Mouse (Mus musculus): ENCODE results near the gene Psmg4. TPM values are rescaled to one million over a fixed set of nuclear protein-coding genes. Genes with fewer than 3 reads are reported as not detected.
A peak's percentile ranks its signal among the peaks of the same experiment; 100 is the strongest.

Psmg4 gene
- polyA plus RNA-seq (2015; fragmentation: Nextera tagmentation; extraction: Ambion mirVana): 50.1 and 50.2 TPM in 2 replicates

GRCm38 (mm10) chr13:34162491-34163303, at the start of gene Psmg4:
TSS of gene Psmg4 (plus strand) at chr13:34162964.
- Histone ChIP-seq H3K4me2 (replicated peaks; ENCODE audit: low read depth, low read length) (peak within 1 kb of the TSS; percentile 69), H3K4me3 (ENCODE audit: low read depth, low read length) (peak within 1 kb of the TSS; percentile 74), H3K9ac (replicated peaks; ENCODE audit: low read depth) (peak within 1 kb of the TSS; percentile 59), H3K36me3 (ENCODE audit: insufficient read depth, low read length) (no peaks in the 10 kb centered on the region), H3K27ac (ENCODE audit: low read length) (peak within 1 kb of the TSS; percentile 91), H3K27me3 (replicated peaks; ENCODE audit: insufficient read depth, low read length) (no peaks in the 10 kb centered on the region), H3K4me1 (ENCODE audit: insufficient read depth, low read depth, low read length) (peaks cover 9% of the 10 kb centered on the region; the same call in 1 of the 2 replicates), H3K9me3 (ENCODE audit: low read length) (no peaks in the 10 kb centered on the region)
- WGBS: 5% methylated on average over 39 of the region's 44 CpGs
- TF ChIP-seq CTCF (IDR thresholded peaks at IDR 0.05) (no peak), EP300 (IDR thresholded peaks at IDR 0.05) (no peak)
- DNase-seq (ENCODE audit: low spot score) (peak; percentile 95), ATAC-seq (peak; percentile 98)

- H3K9ac ChIP-seq (replicated peaks; ENCODE audit: low read depth): no peak overlapping the region
- TF ChIP-seq EP300 (IDR thresholded peaks at IDR 0.05) (no peak), CTCF (IDR thresholded peaks at IDR 0.05) (no peak)
- H3K27me3 ChIP-seq (replicated peaks; ENCODE audit: insufficient read depth, low read length): no peaks in the 10 kb centered on the region
- no peak overlapping the region for H3K4me3 ChIP-seq (ENCODE audit: low read depth, low read length)
- H3K4me2 ChIP-seq (replicated peaks; ENCODE audit: low read depth, low read length): no peak overlapping the region
- H3K9me3 ChIP-seq (ENCODE audit: low read length): no peaks in the 10 kb centered on the region
- H3K4me1 ChIP-seq (ENCODE audit: insufficient read depth, low read depth, low read length): no peaks in the 10 kb centered on the region
- 80% methylated on average over 3 of the region's 3 CpGs for WGBS
- DNase-seq (ENCODE audit: low spot score) (no peak), ATAC-seq (no peak)
- no peak overlapping the region for H3K27ac ChIP-seq (ENCODE audit: low read length)
- no peaks in the 10 kb centered on the region for H3K36me3 ChIP-seq (ENCODE audit: insufficient read depth, low read length)
These were observed 49.7 kb upstream of the Psmg4 start for GRCm38 (mm10) chr13:34113086-34113485.

- Histone ChIP-seq H3K4me2 (replicated peaks; ENCODE audit: low read depth, low read length) (no peak overlapping the region), H3K27me3 (replicated peaks; ENCODE audit: insufficient read depth, low read length) (no peaks in the 10 kb centered on the region), H3K9ac (replicated peaks; ENCODE audit: low read depth) (no peak overlapping the region), H3K4me3 (ENCODE audit: low read depth, low read length) (no peak overlapping the region), H3K4me1 (ENCODE audit: insufficient read depth, low read depth, low read length) (no peaks in the 10 kb centered on the region), H3K36me3 (ENCODE audit: insufficient read depth, low read length) (no peaks in the 10 kb centered on the region), H3K9me3 (ENCODE audit: low read length) (no peaks in the 10 kb centered on the region), H3K27ac (ENCODE audit: low read length) (no peak overlapping the region)
- TF ChIP-seq CTCF (IDR thresholded peaks at IDR 0.05) (no peak), EP300 (IDR thresholded peaks at IDR 0.05) (no peak)
- ATAC-seq: no peak
- no peak for DNase-seq (ENCODE audit: low spot score)
- WGBS: 82% methylated on average over 4 of the region's 4 CpGs
These were observed 48.1 kb upstream of the Psmg4 start for GRCm38 (mm10) chr13:34114654-34115053.

GRCm38 (mm10) chr13:34116508-34116907, 46.3 kb upstream of the Psmg4 start:
- no peak for DNase-seq (ENCODE audit: low spot score)

GRCm38 (mm10) chr13:34118816-34119215, 43.9 kb upstream of the Psmg4 start:
- Histone ChIP-seq H3K27ac (ENCODE audit: low read length) (no peak overlapping the region), H3K4me3 (ENCODE audit: low read depth, low read length) (no peak overlapping the region), H3K9ac (replicated peaks; ENCODE audit: low read depth) (no peak overlapping the region), H3K9me3 (ENCODE audit: low read length) (no peaks in the 10 kb centered on the region), H3K27me3 (replicated peaks; ENCODE audit: insufficient read depth, low read length) (no peaks in the 10 kb centered on the region), H3K36me3 (ENCODE audit: insufficient read depth, low read length) (no peaks in the 10 kb centered on the region), H3K4me1 (ENCODE audit: insufficient read depth, low read depth, low read length) (no peaks in the 10 kb centered on the region), H3K4me2 (replicated peaks; ENCODE audit: low read depth, low read length) (no peak overlapping the region)
- TF ChIP-seq CTCF (IDR thresholded peaks at IDR 0.05): no peak
- TF ChIP-seq EP300 (IDR thresholded peaks at IDR 0.05): no peak
- WGBS: 62% methylated on average over 4 of the region's 4 CpGs
- no peak for DNase-seq (ENCODE audit: low spot score)
- ATAC-seq: no peak

More at GRCm38 (mm10) chr13:34116508-34116907, 46.3 kb upstream of the Psmg4 start:
- Histone ChIP-seq H3K4me3 (ENCODE audit: low read depth, low read length) (no peak overlapping the region), H3K4me1 (ENCODE audit: insufficient read depth, low read depth, low read length) (no peaks in the 10 kb centered on the region), H3K9me3 (ENCODE audit: low read length) (no peaks in the 10 kb centered on the region), H3K36me3 (ENCODE audit: insufficient read depth, low read length) (no peaks in the 10 kb centered on the region), H3K9ac (replicated peaks; ENCODE audit: low read depth) (no peak overlapping the region), H3K27ac (ENCODE audit: low read length) (no peak overlapping the region), H3K27me3 (replicated peaks; ENCODE audit: insufficient read depth, low read length) (no peaks in the 10 kb centered on the region), H3K4me2 (replicated peaks; ENCODE audit: low read depth, low read length) (no peak overlapping the region)
- WGBS: 67% methylated on average over 6 of the region's 6 CpGs
- no peak for ATAC-seq
- TF ChIP-seq CTCF (IDR thresholded peaks at IDR 0.05): no peak
- no peak for TF ChIP-seq EP300 (IDR thresholded peaks at IDR 0.05)

GRCm38 (mm10) chr13:34119406-34119805, 43.4 kb upstream of the Psmg4 start:
- Histone ChIP-seq H3K4me1 (ENCODE audit: insufficient read depth, low read depth, low read length) (no peaks in the 10 kb centered on the region), H3K27ac (ENCODE audit: low read length) (no peak overlapping the region), H3K4me2 (replicated peaks; ENCODE audit: low read depth, low read length) (no peak overlapping the region), H3K9ac (replicated peaks; ENCODE audit: low read depth) (no peak overlapping the region), H3K4me3 (ENCODE audit: low read depth, low read length) (no peak overlapping the region), H3K36me3 (ENCODE audit: insufficient read depth, low read length) (no peaks in the 10 kb centered on the region), H3K9me3 (ENCODE audit: low read length) (no peaks in the 10 kb centered on the region), H3K27me3 (replicated peaks; ENCODE audit: insufficient read depth, low read length) (no peaks in the 10 kb centered on the region)
- WGBS: 26% methylated on average over 4 of the region's 4 CpGs
- TF ChIP-seq EP300 (IDR thresholded peaks at IDR 0.05) (no peak), CTCF (IDR thresholded peaks at IDR 0.05) (no peak)
- DNase-seq (ENCODE audit: low spot score): no peak
- no peak for ATAC-seq

Measured in lung, postnatal 0 days (tissue).